Mouse (Mus musculus): Measurements from ENCODE around the gene Becn1. TPM values are rescaled to one million over a fixed set of nuclear protein-coding genes. Genes with fewer than 3 reads are reported as not detected.
A peak's percentile ranks its signal among the peaks of the same experiment; 100 is the strongest.
"Not testable (repeated sequence)": the region's sequence is repeated elsewhere in the genome, so short reads cannot be mapped to it uniquely, and the experiment has no call there.

The Becn1 gene
- polyA plus RNA-seq (2015; fragmentation: Nextera tagmentation; extraction: Ambion mirVana): 164 and 175 TPM in 2 replicates

DNA sequence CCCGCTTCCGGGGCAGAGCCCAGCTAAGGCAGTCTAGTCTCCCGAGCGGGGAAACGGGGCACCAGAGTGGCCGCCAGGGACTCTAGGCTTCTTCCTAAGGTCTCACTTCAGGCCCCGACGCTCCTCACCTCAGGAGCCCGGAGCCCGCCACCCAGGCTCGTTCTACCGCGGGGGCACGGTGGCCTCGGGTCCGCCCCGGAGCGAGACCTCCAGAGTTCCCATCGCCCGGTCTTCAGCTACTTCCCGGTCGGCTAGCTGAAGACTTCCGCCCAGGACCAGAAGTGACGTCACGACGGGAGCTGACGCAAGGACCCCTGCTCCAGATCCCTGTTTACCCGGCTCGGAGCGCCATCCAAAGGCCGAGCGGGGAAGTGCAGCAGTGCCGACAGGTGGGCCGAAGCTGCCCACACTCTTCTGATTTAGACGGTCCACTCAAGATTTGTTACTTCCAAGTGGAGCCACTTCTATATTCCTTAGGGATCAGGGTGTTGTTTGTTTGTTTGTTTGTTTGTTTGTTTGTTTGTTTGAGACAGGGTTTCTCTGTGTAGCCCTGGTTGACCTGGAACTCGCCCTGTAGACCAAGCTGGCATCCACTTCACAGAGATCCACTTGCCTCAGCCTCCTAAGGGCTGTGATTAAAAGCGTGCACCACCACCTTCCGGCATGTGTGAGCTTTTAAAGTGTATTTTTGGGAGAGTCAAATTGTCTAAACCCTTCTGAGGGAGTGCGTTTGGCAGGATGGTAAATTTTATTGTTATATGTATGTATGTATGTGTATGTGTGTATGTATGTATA lies at the start of gene Becn1:
Gene Becn1, minus strand, starts transcription at position 283 of the 795 bp plus-strand sequence.
- peak; percentile 95 for ATAC-seq
- 7% methylated on average over 39 of the region's 39 CpGs for WGBS
- Histone ChIP-seq H3K27ac (peak within 1 kb of the TSS; percentile 6; the same call in 1 of the 2 replicates), H3K4me1 (peaks cover 24% of the 10 kb centered on the region), H3K36me3 (ENCODE audit: poor library complexity, severe bottlenecking) (peaks cover 16% of the 10 kb centered on the region), H3K4me2 (peak within 1 kb of the TSS; percentile 99), H3K4me3 (peak within 1 kb of the TSS; percentile 75), H3K9me3 (replicated peaks) (no peaks in the 10 kb centered on the region), H3K27me3 (peaks cover 10% of the 10 kb centered on the region; the same call in 1 of the 2 replicates), H3K9ac (peak within 1 kb of the TSS; percentile 89)

DNA sequence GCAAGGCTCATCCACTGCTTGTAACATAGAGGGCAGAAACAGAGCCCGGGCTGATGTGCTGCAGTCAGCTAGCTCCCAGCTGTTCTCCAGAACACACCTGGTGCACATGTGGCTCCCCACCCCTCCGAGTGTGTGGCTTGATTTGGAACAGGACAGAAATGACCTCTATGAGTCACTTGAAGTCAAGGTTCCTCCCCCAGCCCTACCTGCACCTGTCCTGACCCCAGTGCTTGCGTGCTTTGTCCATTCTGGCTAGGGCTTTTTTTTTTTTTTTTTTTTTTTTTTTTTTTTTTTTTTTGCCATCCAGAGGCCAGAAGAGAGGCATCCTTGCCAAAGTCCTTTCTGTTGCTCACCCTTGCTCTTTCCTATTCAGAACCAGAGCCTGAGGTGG lies 49.6 kb upstream of the Becn1 start:
- Histone ChIP-seq H3K36me3 (ENCODE audit: poor library complexity, severe bottlenecking) (no peaks in the 10 kb centered on the region), H3K4me2 (no peak overlapping the region), H3K9ac (no peak overlapping the region), H3K27ac (no peak overlapping the region), H3K9me3 (replicated peaks) (no peaks in the 10 kb centered on the region), H3K4me1 (no peaks in the 10 kb centered on the region), H3K27me3 (no peaks in the 10 kb centered on the region), H3K4me3 (no peak overlapping the region)
- WGBS: 75% methylated on average over 3 of the region's 3 CpGs
- no peak for ATAC-seq

DNA sequence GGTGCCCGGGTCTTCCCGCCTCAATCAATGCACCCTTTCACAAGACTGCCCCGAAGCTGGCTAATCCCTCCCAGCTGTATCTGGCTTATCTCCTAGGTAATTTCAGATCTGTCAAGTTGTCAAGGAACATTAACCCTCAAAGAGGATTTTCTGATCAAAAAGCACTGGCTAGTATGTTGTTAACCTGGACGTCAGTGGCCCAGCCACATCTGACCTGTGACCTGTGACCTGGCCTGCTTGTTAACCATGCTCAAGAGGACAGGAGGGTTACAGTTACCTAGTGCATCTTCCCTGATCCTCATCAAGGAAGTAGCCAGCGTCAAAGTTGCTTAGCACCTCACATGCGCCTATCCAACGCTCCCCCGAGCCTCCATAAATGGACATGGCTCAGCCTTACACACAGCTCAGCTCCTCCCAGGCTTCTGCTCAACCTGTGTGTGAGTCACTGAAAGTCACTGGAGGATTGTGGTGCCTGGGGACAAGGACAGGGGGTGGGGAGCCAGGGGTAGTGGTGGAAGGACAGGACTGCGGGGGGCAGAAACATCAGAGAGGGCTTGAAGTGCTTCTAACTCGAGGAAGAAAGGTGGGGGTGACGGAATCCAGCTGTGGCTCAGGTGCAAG lies 49.1 kb upstream of the Becn1 start:
- H3K36me3 ChIP-seq (ENCODE audit: poor library complexity, severe bottlenecking): no peaks in the 10 kb centered on the region
- H3K9ac ChIP-seq: no peak overlapping the region
- no peaks in the 10 kb centered on the region for H3K9me3 ChIP-seq (replicated peaks)
- WGBS: 67% methylated on average over 11 of the region's 11 CpGs
- no peak overlapping the region for H3K4me2 ChIP-seq
- H3K4me1 ChIP-seq: no peaks in the 10 kb centered on the region
- no peak overlapping the region for H3K4me3 ChIP-seq
- no peak for ATAC-seq
- no peak overlapping the region for H3K27ac ChIP-seq
- no peaks in the 10 kb centered on the region for H3K27me3 ChIP-seq

DNA sequence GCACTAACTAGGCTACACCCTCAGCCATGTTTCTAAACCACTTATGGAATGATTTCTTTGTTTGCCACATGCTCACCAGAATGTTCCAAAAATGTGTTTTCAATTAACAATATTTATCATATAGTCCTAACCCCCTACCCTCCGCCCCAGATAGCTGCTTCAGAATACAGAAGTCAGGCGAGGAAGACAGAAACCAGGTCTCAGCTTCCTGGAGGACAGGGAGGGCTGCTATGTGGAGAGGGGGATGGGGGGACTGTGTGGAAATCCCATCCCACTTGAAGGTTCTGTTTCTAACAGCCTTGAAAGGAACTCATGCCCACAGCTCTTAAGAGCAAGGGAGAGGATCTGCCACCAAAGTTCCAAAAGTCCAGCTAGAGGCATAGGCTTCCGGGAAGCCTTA lies 47.1 kb upstream of the Becn1 start:
- ATAC-seq: no peak
- H3K27ac ChIP-seq: no peak overlapping the region
- WGBS: 82% methylated on average over 3 of the region's 3 CpGs

DNA sequence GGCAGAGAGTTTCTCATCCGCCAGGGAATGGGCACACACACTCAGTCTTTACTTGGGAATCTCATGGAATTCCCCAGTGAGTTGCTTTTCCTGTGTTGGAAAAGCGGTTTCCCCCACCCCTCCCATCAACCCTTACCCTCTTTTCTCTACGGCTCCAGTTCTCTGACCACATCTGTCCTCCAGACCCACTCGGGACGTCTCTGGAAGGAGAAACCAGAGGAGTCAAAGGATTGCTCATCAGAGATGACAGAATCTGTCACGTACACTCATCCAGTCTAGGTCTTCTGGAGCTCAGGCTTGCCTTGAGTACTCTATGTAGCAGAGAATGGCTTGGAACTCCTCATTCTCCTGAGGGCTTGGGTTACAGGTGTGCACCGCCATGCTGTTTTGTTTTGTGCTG lies 46.7 kb upstream of the Becn1 start:
- 78% methylated on average over 7 of the region's 7 CpGs for WGBS

More for the DNA sequence above, 47.1 kb upstream of the Becn1 start:
- H3K27me3 ChIP-seq: no peaks in the 10 kb centered on the region
- H3K4me1 ChIP-seq: no peaks in the 10 kb centered on the region
- no peak overlapping the region for H3K4me3 ChIP-seq
- H3K36me3 ChIP-seq (ENCODE audit: poor library complexity, severe bottlenecking): no peaks in the 10 kb centered on the region
- no peaks in the 10 kb centered on the region for H3K9me3 ChIP-seq (replicated peaks)
- H3K9ac ChIP-seq: no peak overlapping the region
- no peak overlapping the region for H3K4me2 ChIP-seq

DNA sequence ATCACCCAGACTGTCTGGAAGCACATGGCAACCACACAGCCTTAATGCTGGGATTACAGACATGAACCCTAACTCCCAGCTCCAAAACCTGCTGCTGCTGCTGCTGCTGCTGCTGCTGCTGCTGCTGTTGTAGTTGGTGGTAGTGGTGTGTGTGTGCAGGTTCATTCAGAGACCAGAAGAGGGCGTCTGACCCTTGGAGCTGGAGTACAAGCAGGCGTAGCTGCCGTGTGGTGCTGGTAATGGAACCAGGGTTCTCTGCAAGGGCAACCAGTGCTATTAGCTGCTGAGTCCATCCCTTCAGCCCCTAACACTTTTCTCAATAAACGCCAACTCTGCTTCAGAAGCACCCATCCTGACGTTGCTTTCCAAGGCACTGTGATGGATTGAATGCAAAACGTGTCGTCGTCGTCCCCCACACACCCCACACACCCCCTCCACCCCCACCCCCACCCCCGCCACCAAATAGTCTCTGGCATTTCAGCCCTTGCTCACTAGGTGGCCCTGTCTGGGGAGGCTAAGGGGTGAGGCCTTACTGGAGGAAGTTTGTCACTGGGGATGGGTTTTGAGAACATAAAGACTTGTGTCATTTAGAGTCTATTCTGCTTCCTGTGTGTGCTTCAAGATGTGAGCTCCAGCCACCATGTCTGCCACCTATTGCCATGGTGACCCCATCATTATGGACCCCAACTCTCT lies 45.1 kb upstream of the Becn1 start:
- no peak overlapping the region for H3K4me3 ChIP-seq
- H3K4me1 ChIP-seq: no peaks in the 10 kb centered on the region
- no peaks in the 10 kb centered on the region for H3K9me3 ChIP-seq (replicated peaks)
- no peak for ATAC-seq
- H3K27ac ChIP-seq: no peak overlapping the region
- H3K36me3 ChIP-seq (ENCODE audit: poor library complexity, severe bottlenecking): no peaks in the 10 kb centered on the region
- 74% methylated on average over 10 of the region's 10 CpGs for WGBS
- H3K4me2 ChIP-seq: no peak overlapping the region
- H3K27me3 ChIP-seq: no peaks in the 10 kb centered on the region
- no peak overlapping the region for H3K9ac ChIP-seq

More for the DNA sequence above, 46.7 kb upstream of the Becn1 start:
- Histone ChIP-seq H3K27me3 (no peaks in the 10 kb centered on the region), H3K4me3 (no peak overlapping the region), H3K4me1 (no peaks in the 10 kb centered on the region), H3K4me2 (no peak overlapping the region), H3K9me3 (replicated peaks) (no peaks in the 10 kb centered on the region), H3K9ac (no peak overlapping the region), H3K27ac (no peak overlapping the region), H3K36me3 (ENCODE audit: poor library complexity, severe bottlenecking) (no peaks in the 10 kb centered on the region)
- ATAC-seq: no peak

DNA sequence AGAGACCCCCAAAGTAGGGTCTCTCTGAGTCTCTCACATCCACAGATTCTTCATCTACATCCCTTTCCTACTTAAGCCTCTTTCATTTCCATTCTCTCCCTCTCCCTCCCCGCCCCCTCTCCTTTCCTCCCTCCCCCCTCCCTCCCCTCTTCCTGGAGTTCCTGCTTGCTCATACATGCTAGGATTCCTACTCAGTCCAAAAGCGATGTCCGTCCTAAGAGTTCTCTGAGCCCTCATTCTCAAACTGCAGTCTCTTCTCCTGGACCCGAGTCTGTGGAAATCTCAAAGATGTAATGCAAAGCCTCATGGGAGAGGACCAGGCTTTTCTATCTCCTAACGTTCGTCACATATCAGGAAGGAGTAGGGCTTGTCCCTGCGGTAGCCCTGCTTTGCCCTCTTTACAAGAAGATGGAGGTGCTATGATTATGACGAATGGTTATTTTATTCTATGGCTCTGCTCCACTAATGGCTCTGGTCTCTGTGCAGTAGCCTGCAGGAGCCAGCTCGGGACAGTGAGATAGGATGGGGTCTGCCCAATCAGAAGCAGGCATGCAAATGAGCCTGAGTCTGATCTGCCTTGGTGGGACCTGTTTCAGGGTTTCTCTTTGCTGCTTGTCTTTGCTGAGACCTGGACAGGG lies 36.2 kb upstream of the Becn1 start:
- Histone ChIP-seq H3K4me3 (peak overlapping the region; percentile 33), H3K36me3 (ENCODE audit: poor library complexity, severe bottlenecking) (no peaks in the 10 kb centered on the region), H3K27ac (peak overlapping the region; percentile 31), H3K9me3 (replicated peaks) (no peaks in the 10 kb centered on the region), H3K4me1 (peaks cover 15% of the 10 kb centered on the region), H3K4me2 (peak overlapping the region; percentile 61), H3K9ac (peak overlapping the region; percentile 52), H3K27me3 (no peaks in the 10 kb centered on the region)
- under 1% methylated on average over 9 of the region's 9 CpGs for WGBS
- peak; percentile 78 for ATAC-seq

DNA sequence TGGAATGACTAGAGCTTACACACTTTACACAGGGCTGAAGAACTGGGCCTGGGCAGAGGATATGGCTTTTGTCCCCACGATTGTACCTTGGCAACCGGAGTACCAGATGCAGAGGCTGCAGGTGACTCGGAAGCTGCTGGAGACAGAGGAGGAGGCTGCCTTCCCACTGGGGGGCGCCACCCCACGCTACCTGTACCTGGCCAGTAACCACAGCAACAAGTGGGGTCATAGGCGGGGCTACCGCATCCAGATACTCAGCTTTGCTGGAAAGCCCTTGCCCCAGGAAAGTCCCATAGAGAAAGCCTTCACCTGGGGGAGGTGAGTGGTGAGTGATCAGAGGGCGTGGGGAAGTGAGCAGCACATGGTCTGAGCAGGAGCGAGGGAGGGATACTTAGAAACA lies 33.6 kb upstream of the Becn1 start:
- H3K27me3 ChIP-seq: no peaks in the 10 kb centered on the region
- no peak overlapping the region for H3K9ac ChIP-seq
- H3K4me1 ChIP-seq: peaks cover 15% of the 10 kb centered on the region
- no peak overlapping the region for H3K4me2 ChIP-seq
- no peaks in the 10 kb centered on the region for H3K36me3 ChIP-seq (ENCODE audit: poor library complexity, severe bottlenecking)
- H3K4me3 ChIP-seq: no peak overlapping the region
- WGBS: 80% methylated on average over 9 of the region's 9 CpGs
- no peak overlapping the region for H3K27ac ChIP-seq
- no peak for ATAC-seq
- H3K9me3 ChIP-seq (replicated peaks): no peaks in the 10 kb centered on the region

DNA sequence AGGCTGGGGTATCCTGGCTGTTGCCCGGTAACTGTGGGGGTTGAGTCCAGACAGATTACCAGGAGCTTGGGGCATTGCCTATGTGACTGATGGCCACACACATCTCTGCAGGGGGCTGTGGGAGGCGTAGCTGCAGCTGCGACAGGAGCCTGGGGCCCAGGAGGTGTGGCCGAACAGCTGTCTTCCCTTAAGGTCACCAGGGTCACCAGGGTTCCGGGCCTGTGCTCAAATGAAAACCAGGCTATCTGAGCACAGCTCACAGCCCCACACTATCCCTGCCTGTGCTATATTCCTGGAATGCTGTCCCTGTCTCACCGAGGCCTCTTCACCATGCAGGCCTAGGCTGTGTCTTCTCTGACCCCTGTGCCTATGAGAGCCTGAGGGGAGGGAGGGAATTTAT lies 32.4 kb upstream of the Becn1 start:
- Histone ChIP-seq H3K4me2 (no peak overlapping the region), H3K27ac (no peak overlapping the region), H3K9me3 (replicated peaks) (no peaks in the 10 kb centered on the region), H3K4me1 (peaks cover 15% of the 10 kb centered on the region), H3K27me3 (no peaks in the 10 kb centered on the region), H3K4me3 (no peak overlapping the region), H3K9ac (no peak overlapping the region), H3K36me3 (ENCODE audit: poor library complexity, severe bottlenecking) (no peaks in the 10 kb centered on the region)
- ATAC-seq: no peak
- 15% methylated on average over 6 of the region's 6 CpGs for WGBS

DNA sequence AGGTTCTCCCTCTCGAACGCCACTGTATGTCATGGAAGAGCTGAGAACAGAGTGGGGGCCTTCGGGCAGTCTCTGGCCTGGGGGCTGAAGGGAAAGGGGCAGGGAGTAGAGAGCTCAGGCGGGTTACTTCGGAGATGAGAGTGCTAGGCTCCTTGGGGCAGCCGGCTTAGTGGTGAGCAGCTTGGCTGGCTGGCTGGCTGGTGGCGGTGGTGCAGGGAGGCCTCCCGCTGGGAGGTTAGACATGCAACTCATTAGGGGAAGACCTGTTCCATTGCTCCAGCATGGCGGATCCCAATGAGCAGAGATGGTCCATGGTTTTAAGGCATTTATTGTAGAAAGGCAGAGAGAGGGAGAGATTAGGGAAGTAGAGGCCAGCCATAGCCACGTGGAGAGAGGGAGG lies 31.9 kb upstream of the Becn1 start:
- no peaks in the 10 kb centered on the region for H3K36me3 ChIP-seq (ENCODE audit: poor library complexity, severe bottlenecking)
- H3K4me3 ChIP-seq: no peak overlapping the region
- H3K4me2 ChIP-seq: no peak overlapping the region
- H3K9me3 ChIP-seq (replicated peaks): no peaks in the 10 kb centered on the region
- no peak overlapping the region for H3K9ac ChIP-seq
- WGBS: 23% methylated on average over 10 of the region's 10 CpGs
- peaks cover 15% of the 10 kb centered on the region for H3K4me1 ChIP-seq
- no peak overlapping the region for H3K27ac ChIP-seq
- no peaks in the 10 kb centered on the region for H3K27me3 ChIP-seq
- ATAC-seq: no peak

DNA sequence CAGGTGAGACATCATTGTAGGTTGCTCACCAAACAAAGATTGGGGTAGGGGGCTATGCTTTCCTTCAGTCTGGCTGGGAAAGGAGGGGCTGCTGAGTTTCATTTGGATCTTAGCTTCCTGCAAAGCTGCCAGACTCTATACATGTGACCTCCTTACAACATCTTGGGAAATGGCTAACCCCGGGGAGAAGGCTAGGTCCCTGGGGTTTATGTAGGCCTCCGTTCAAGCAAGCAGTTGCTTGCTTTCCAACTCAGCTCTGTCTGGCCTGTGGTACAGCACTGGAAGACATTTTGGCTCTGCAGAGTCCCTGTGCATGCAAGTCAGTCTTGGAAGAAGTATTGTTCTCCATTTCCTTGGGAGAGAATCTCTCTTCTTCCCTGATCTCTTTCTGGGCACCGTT lies 30.5 kb upstream of the Becn1 start:
- Histone ChIP-seq H3K4me1 (peaks cover 4% of the 10 kb centered on the region; the same call in 1 of the 2 replicates), H3K27me3 (no peaks in the 10 kb centered on the region), H3K36me3 (ENCODE audit: poor library complexity, severe bottlenecking) (no peaks in the 10 kb centered on the region), H3K9me3 (replicated peaks) (no peaks in the 10 kb centered on the region), H3K4me3 (no peak overlapping the region), H3K27ac (no peak overlapping the region), H3K4me2 (no peak overlapping the region), H3K9ac (no peak overlapping the region)
- no peak for ATAC-seq
- WGBS: 85% methylated on average over 3 of the region's 3 CpGs

DNA sequence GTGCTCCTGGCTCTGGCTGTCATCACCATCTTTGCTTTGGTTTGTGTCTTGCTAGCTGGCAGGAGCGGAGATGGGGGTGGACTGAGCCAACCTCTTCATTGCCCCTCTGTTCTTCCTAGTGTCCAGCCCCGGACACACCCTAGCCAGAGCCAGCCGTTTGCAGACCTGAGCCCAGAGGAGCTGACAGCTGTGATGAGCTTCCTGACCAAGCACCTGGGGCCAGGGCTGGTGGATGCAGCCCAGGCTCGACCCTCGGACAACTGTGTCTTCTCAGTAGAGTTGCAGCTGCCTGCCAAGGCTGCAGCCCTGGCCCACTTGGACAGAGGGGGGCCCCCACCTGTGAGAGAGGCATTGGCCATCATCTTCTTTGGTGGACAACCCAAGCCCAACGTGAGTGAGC lies 28.9 kb upstream of the Becn1 start:
- not testable (repeated sequence) for H3K4me3 ChIP-seq; H3K4me1 ChIP-seq; H3K9ac ChIP-seq; ATAC-seq; H3K9me3 ChIP-seq (replicated peaks); H3K27me3 ChIP-seq; H3K36me3 ChIP-seq (ENCODE audit: poor library complexity, severe bottlenecking); H3K27ac ChIP-seq; H3K4me2 ChIP-seq
- WGBS: 87% methylated on average over 6 of the region's 6 CpGs
